Mouse (Mus musculus) left cerebral cortex, adult 8-10 months (tissue): ENCODE measurements around the gene Cct5. TPM values are rescaled to one million over a fixed set of nuclear protein-coding genes. Genes with fewer than 3 reads are reported as not detected.
"Not testable (repeated sequence)": the region's sequence is repeated elsewhere in the genome, so short reads cannot be mapped to it uniquely, and the experiment has no call there.

ENCODE experiments used
- DNase-seq, 2 experiments: peaks; one replicate each; pipeline ENCODE4 v3.0.0; 2022; ENCODE audit warnings: low spot score in 2 of 2
- total RNA-seq, 4 experiments: library from RNA; stranded (reverse); gene quantifications; 2 replicates each; pipeline ENCODE4 v1.2.4; 2022

Gene Cct5
- total RNA-seq, 4 experiments from 2014 or later, result 154 to 187 (median 183) TPM

DNA sequence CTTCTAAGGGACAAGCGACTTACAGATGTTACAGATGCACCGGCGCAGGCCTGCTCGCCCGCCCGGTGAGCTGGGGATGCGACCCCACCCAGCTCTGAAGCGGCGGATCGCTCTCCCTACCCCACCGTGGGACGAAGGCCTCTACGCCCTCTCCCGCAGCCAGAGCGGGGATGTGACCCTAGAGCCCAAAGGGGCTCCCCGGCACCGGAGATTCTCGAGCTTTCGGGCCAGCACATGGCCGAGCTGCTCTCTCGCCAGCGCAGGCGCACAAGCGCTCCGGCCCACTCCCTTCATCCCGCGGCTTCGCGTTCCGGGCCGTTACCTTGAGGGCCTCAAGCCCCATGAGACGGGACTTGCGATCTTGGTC is 342 bp downstream of the Cct5 start:
- no peak for DNase-seq

- DNase-seq, result no peak
These were observed 1.8 kb downstream of the Cct5 start for GRCm38 (mm10) chr15:31599834-31600233.

DNA sequence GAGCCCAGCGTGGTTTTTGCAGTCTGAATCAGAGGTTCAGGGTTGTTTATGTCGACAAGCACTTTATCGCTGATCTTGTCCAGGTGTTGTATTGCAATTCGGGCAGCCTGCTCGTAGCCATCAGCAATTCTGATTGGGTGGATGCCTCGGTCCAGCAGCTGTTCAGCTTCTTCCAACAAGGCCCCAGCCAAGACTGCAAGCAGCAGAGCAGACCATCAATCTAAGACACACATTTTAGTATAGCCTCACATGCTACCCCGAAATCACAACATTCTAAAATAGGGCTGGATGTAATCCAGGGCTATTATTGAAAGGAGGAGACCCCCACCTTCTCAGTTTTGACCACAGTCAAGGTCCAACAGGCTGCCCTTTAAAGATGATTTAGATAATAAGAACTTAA is 6.0 kb downstream of the Cct5 start:
- DNase-seq, result no peak

GRCm38 (mm10) chr15:31594260-31594659 is 7.3 kb downstream of the Cct5 start:
- DNase-seq, result peak in 1 of 2 experiments; percentile 42

GRCm38 (mm10) chr15:31592531-31592930 is 9.1 kb downstream of the Cct5 start:
- no peak for DNase-seq

DNA sequence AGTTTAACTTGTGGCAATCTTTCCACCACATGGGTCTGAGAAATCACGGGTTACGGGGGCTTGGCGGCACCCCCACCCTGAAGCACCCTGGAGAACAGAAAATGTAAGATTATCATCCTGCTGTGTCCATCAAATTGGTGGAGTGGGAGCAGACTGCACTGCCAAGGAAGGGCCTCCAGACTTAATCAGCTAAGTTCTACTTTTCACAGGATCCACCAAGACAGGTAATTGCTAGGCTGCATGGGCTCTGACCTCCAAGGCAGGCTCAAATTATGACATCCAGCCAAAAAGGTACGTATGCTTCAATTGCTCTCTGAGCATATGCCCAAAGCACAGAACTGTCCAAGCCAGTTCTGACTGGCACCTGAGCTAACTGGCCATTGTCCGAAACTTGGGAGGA is 11.4 kb downstream of the Cct5 start:
- DNase-seq, result no peak

DNA sequence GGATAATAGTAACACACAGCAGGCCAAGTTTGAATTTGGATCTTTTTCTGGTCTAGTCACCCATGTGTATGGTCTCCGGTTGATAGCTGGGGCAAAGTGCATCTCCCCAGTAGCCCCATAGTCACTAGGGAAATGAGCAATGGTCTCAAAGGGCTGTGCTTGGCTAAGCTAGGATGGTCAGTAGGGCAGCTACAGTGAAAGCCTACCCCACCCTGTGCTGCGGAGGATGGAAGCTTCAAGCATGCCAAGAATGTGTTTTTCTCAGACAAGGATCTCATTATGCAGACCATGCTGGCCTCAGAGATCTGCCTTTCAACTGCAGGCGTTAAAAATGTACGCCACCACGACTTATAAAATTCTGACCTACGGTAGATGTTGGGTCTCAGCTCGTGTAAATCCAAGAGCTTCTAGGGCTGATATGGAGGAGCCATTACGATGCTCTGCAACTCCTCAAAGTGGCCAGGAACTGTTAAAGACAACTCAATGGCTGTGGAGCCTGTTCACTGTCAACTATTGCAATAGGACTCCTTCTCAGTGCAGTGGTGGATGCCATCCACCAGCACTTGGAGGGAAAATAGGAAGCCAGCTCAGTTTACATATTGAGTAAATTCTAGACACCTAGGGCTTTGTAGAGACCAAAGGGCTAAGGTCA is 12.5 kb downstream of the Cct5 start:
- DNase-seq, result no peak

DNA sequence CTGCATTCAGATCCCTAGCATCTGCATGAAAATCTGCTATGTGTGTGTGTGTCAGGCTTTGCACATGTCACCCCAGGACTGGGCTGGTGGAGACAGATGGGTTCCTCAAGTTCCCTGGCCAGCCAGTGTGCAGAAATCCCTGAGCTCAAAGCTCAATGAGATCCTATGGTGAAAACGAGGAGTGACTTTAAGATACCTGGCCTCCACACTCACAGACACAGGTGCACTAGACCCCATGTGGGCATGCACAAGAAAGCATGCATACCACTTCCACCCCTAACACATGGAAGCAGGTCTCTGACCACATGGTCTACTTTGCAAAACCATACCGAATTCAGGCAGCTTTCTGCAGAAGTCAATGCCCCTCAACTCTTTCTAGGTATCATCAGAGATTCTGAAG is 13.8 kb downstream of the Cct5 start:
- no peak for DNase-seq

- DNase-seq, result peak; percentile 75 to 81
These were observed 15.1 kb downstream of the Cct5 start for GRCm38 (mm10) chr15:31586519-31586918.

DNA sequence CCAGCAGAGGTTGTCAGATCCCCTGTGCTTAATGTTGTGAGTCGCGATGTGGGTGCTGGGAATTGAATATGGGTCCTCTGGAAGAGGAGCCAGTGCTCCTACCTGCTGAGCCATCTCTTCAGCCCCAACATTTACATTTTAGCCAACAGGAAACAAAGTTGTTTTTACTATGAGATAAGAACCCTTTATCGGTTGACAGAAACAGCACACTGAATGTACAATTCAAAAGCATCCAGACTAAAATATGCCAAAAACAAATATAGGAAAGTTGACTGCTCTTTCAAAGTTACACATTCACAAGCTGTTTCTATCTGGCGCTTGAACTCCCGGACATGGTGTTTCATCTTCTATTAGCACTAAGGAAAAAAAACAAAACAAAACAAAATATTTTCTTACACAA is 15.5 kb downstream of the Cct5 start:
- no peak for DNase-seq

GRCm38 (mm10) chr15:31585238-31585637 is 16.4 kb downstream of the Cct5 start:
- peak in 1 of 2 experiments; percentile 64 for DNase-seq

- no peak for DNase-seq
These were observed 18.1 kb downstream of the Cct5 start for GRCm38 (mm10) chr15:31583304-31584085.

GRCm38 (mm10) chr15:31581086-31581485 is 20.5 kb downstream of the Cct5 start:
- DNase-seq, result not testable (repeated sequence)

GRCm38 (mm10) chr15:31576076-31576475 is 25.5 kb downstream of the Cct5 start:
- DNase-seq, result no peak

DNA sequence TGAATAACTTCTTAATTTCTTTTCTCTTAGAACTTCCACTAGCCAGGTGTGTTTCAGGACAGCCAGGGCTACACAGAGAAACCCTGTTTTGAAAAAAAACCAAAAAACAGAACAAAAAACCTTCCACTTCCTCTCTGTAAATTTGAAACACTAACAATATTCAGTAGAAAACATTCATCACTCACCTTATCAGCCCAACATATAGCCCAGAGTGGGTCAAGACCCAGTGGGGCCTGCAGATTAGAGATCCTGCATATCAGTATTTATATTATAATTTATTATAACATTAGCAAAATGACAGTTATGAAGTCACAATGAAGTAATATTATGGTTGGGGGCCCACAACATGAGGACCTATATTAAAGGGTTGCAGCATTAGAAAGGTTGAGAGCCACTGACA is 27.9 kb downstream of the Cct5 start:
- DNase-seq, result no peak

DNA sequence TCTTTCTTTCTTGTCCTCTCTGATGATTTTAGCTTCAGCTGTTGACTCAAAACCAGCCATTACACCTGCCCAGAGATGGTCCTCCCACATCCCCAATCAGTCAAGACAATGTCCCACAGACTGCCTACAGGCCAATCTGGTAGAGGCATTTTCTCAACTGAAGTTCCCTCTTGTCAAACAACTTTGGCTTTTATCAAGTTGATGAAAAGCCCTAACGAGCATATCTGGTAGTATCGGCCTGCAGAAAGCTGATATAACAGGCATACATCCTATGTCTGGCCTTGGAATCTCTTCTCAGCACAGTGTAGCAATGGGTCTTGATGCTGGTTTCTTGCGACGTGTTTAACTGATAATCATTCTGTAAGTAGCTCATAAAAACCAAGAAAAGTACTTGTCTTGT is 28.3 kb downstream of the Cct5 start:
- no peak for DNase-seq

DNA sequence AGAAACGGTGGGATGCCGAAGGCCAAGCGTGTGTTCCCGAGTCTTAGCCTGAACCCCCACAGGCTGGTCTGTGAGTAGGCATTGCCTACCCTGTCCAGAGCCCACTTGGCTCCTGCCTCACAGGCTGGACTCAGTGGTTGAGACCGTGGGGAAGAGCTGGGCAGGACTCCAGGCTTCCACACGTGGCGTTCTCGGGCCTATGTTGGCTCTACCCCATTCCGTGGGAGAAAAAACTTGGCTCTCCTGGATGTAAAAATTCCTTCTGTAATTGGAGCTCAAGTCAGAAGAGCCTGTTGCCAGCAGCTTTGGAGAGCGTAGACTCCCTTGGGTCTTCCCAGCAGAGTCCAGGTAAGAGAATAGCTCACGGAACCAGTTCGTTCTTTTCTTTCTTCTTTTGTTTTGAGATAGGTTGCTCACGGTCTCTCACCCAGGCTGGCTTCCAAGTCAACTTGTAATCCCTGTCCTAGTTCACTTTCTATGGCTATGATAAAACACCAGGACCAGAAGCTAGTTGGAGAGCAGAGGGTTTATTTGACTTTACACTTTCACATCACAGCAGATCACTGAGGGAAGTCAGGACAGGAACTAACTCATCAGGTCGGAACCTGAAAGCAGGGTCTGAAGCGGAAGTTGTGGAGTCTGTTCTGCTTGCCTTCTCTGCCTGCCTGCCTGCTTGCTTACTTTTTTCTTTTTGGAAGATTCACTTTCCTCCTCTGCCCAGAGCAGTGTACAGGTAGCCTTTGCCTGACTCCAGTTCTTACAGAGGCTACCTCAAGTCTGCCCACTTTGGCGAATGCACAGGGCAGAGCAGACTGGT is 29.5 kb downstream of the Cct5 start:
- peak in 1 of 2 experiments; percentile 71 for DNase-seq

- DNase-seq, result no peak
These were observed 30.6 kb downstream of the Cct5 start for GRCm38 (mm10) chr15:31570959-31571358.

DNA sequence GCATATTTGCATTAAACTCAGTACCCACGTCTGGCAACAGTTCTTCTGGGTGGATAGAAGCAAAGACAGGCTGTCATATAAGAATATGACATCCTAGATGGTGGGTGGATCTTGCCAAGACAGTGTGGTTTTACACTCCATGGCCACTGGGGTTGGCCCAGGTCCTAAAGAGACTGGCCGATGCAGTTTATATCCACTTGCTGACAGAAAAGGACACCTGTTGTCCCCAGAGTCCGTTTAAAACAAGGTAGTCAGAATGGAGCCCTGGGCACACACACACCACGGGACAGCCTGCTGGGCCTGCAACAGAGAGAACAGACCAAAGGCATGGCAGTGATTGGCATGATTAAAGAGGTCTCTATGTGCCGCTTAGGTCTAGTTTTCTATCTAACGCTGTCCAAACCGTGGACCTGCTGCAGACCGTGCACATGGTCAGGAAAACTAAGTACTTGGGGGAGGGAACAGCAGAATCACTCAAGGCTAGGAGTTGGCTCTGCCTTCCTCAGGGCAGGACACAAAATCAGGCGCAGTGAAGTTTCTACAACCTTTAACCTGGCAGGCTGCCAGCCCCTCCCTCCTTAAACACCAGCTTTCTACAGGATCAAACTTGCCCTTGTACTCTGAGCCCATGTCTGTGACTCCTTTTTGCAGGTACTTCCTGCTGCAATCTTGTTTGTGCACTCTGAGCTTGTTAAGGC is 32.1 kb downstream of the Cct5 start:
- DNase-seq, result no peak

DNA sequence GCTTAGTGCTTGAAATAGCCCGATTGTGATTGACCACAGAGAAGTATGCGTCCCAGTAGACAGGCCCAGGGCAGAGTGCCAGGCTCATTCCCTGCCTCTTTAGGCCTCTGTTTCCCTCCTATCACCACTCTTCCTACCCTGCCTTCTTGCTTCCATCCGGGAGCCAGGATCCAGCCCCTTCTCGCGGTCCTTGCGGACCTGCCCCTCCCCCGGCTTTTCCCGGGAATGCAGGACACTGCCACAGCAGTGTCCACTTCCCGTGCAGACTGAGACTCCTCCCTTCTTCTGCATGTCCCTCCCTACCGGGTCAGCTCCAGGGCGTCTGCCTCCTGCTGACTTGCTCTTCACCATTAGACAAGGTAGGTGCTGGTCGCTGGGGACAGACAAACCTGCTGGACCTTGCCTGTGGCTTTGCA is 33.0 kb downstream of the Cct5 start:
- DNase-seq, result no peak

GRCm38 (mm10) chr15:31567431-31567830 is 34.2 kb downstream of the Cct5 start:
- no peak for DNase-seq

DNA sequence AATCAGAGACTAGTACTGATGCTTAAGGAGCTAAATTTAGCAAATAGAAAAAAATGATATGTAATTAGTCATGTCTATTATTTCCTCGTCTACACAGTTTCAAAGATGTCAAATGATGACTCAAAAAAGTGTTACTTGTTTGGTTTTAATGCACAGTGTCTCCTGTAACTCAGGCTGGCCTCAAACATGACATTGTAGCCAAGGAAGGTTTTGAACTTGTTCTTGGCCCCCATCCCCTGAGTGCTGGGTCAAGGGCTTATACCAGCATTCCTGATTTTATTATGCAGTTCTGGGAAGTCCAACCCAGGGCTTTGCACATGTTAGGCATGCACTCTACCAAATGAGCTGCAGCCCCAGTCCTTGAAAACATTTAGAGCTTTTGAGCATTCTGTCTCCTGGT is 35.8 kb downstream of the Cct5 start:
- no peak for DNase-seq
